Mouse (Mus musculus) MEL (cell line): ENCODE measurements at regions not wholly inside any gene's neighbourhood (a gene's known extent, or its start where the extent isn't known, plus 50 kb on each side); places are given as distances from the start of the nearest gene placed in this dataset.

Experiments
- DNase-seq: peaks from one replicate; pipeline ENCODE4 v3.0.0; 2011; ENCODE audit warnings: low read depth, low spot score
- H3K27ac ChIP-seq: 2 replicates; pipeline ENCODE4 v1.5.1; 2012; ENCODE audit warnings: low read depth, mild to moderate bottlenecking, control low read depth, low read length, moderate library complexity; ENCODE audit not compliant: control insufficient read depth
- H3K27me3 ChIP-seq, 2 experiments: fragments of 150-350 bp in 1 of 2; sonication (generic) in 1 of 2; 2 replicates each; pipeline ENCODE4 v1.6.1; 2012; ENCODE audit warnings: low read length in 2 of 2, mild to moderate bottlenecking in 2 of 2, improper control_type of control experiment in 1 of 2, moderate library complexity in 1 of 2; ENCODE audit not compliant: insufficient read depth in 2 of 2, control insufficient read depth in 1 of 2
- H3K36me3 ChIP-seq, 2 experiments: 2 replicates each; pipeline ENCODE4 v1.6.1; 2012 to 2014; ENCODE audit warnings: low read length in 2 of 2, improper control_type of control experiment in 1 of 2, inconsistent platforms in 1 of 2, mild to moderate bottlenecking in 1 of 2; ENCODE audit not compliant: insufficient read depth in 2 of 2, control insufficient read depth in 1 of 2
- H3K4me1 ChIP-seq, 2 experiments: fragments of 150-350 bp in 1 of 2; sonication (generic) in 1 of 2; 2 replicates each; pipeline ENCODE4 v1.6.1; 2012; ENCODE audit warnings: low read length in 2 of 2, improper control_type of control experiment in 1 of 2, mild to moderate bottlenecking in 1 of 2; ENCODE audit not compliant: insufficient read depth in 2 of 2, control insufficient read depth in 1 of 2
- H3K4me3 ChIP-seq, 2 experiments: fragments of 150-350 bp in 1 of 2; sonication (generic) in 1 of 2; 2 replicates each; pipeline ENCODE4 v1.5.1; 2012; ENCODE audit warnings: low read depth in 2 of 2, low read length in 2 of 2, mild to moderate bottlenecking in 2 of 2, moderate library complexity in 2 of 2, control low read depth in 1 of 2, improper control_type of control experiment in 1 of 2; ENCODE audit not compliant: control insufficient read depth in 1 of 2, insufficient read depth in 1 of 2
- H3K79me2 ChIP-seq: 2 replicates; pipeline ENCODE4 v1.6.1; 2012; ENCODE audit warnings: mild to moderate bottlenecking, low read length, moderate library complexity; ENCODE audit not compliant: control insufficient read depth, poor library complexity, insufficient read depth
- H3K9ac ChIP-seq: 2 replicates; pipeline ENCODE4 v1.6.1; 2012; ENCODE audit warnings: low read depth, mild to moderate bottlenecking, control low read depth, low read length, moderate library complexity; ENCODE audit not compliant: control insufficient read depth, poor library complexity, severe bottlenecking
- H3K9me3 ChIP-seq: fragments of 150-350 bp; sonication (generic); replicated peaks from 2 replicates; pipeline ENCODE4 v1.6.1; 2012; ENCODE audit warnings: mild to moderate bottlenecking, low read length, improper control_type of control experiment, moderate library complexity; ENCODE audit not compliant: insufficient read depth
- BHLHE40 ChIP-seq: IDR thresholded peaks from 2 replicates; pipeline ENCODE4 v1.6.1; 2012; ENCODE audit warnings: low read depth, mild to moderate bottlenecking, inconsistent platforms, low read length, improper control_type of control experiment, borderline replicate concordance
- CHD1 ChIP-seq: IDR thresholded peaks from 2 replicates; pipeline ENCODE4 v1.6.1; 2012; ENCODE audit warnings: low read depth, mild to moderate bottlenecking, inconsistent platforms, low read length, improper control_type of control experiment
- CHD2 ChIP-seq: IDR thresholded peaks from 2 replicates; pipeline ENCODE4 v1.6.1; 2011; ENCODE audit warnings: low read length, improper control_type of control experiment
- CTCF ChIP-seq, 3 experiments: IDR thresholded peaks in 2 of 3; conservative IDR thresholded peaks in 1 of 3; 2 replicates each; pipeline ENCODE4 v1.5.1; 2011 to 2012; ENCODE audit warnings: low read length in 3 of 3, low read depth in 2 of 3, mild to moderate bottlenecking in 2 of 3, improper control_type of control experiment in 1 of 3, inconsistent platforms in 1 of 3, mixed read lengths in 1 of 3, moderate library complexity in 1 of 3; ENCODE audit not compliant: control insufficient read depth in 1 of 3, insufficient read depth in 1 of 3, poor library complexity in 1 of 3, severe bottlenecking in 1 of 3
- E2F4 ChIP-seq: IDR thresholded peaks from 2 replicates; pipeline ENCODE4 v1.6.1; 2011; ENCODE audit warnings: low read depth, low read length, improper control_type of control experiment, borderline replicate concordance
- ELF1 ChIP-seq: IDR thresholded peaks from 2 replicates; pipeline ENCODE4 v1.6.1; 2014; ENCODE audit warnings: low read depth, mild to moderate bottlenecking, inconsistent platforms, low read length, improper control_type of control experiment, moderate library complexity
- EP300 ChIP-seq, 2 experiments: IDR thresholded peaks; 2 replicates each; pipeline ENCODE4 v1.6.1; 2011; ENCODE audit warnings: improper control_type of control experiment in 2 of 2, low read length in 2 of 2, low read depth in 1 of 2, mild to moderate bottlenecking in 1 of 2
- GABPA ChIP-seq: IDR thresholded peaks from 2 replicates; pipeline ENCODE4 v1.6.1; 2012; ENCODE audit warnings: low read depth, mild to moderate bottlenecking, inconsistent platforms, low read length, improper control_type of control experiment, moderate library complexity
- MAFK ChIP-seq: IDR thresholded peaks from 2 replicates; pipeline ENCODE4 v1.6.1; 2011; ENCODE audit warnings: low read depth, mild to moderate bottlenecking, low read length, improper control_type of control experiment, borderline replicate concordance
- MAX ChIP-seq: IDR thresholded peaks from 2 replicates; pipeline ENCODE4 v1.6.1; 2011; ENCODE audit warnings: low read length, improper control_type of control experiment
- MAZ ChIP-seq: IDR thresholded peaks from 2 replicates; pipeline ENCODE4 v1.6.1; 2012; ENCODE audit warnings: low read depth, mild to moderate bottlenecking, inconsistent platforms, low read length, improper control_type of control experiment
- MXI1 ChIP-seq: IDR thresholded peaks from 2 replicates; pipeline ENCODE4 v1.6.1; 2011; ENCODE audit warnings: mild to moderate bottlenecking, low read depth, low read length, improper control_type of control experiment
- MYC ChIP-seq: IDR thresholded peaks from 2 replicates; pipeline ENCODE4 v1.6.1; 2011; ENCODE audit warnings: low read depth, mild to moderate bottlenecking, low read length, improper control_type of control experiment, moderate library complexity
- RAD21 ChIP-seq: IDR thresholded peaks from 2 replicates; pipeline ENCODE4 v1.6.1; 2011; ENCODE audit warnings: mild to moderate bottlenecking, low read depth, low read length, improper control_type of control experiment
- SIN3A ChIP-seq: IDR thresholded peaks from 2 replicates; pipeline ENCODE4 v1.6.1; 2012; ENCODE audit warnings: low read length, improper control_type of control experiment, inconsistent platforms
- SMC3 ChIP-seq: IDR thresholded peaks from 2 replicates; pipeline ENCODE4 v1.6.1; 2011; ENCODE audit warnings: low read depth, low read length, improper control_type of control experiment
- TAL1 ChIP-seq: IDR thresholded peaks from 2 replicates; pipeline ENCODE4 v1.6.1; 2012; ENCODE audit warnings: mild to moderate bottlenecking, inconsistent platforms, low read length, moderate library complexity, mixed read lengths
- TCF12 ChIP-seq: IDR thresholded peaks from 2 replicates; pipeline ENCODE4 v1.6.1; 2014; ENCODE audit warnings: low read depth, mild to moderate bottlenecking, inconsistent platforms, low read length, improper control_type of control experiment, moderate library complexity
- USF1 ChIP-seq: IDR thresholded peaks from 2 replicates; pipeline ENCODE4 v1.6.1; 2014; ENCODE audit warnings: low read depth, mild to moderate bottlenecking, inconsistent platforms, low read length, improper control_type of control experiment, moderate library complexity
- ZKSCAN1 ChIP-seq: IDR thresholded peaks from 2 replicates; pipeline ENCODE4 v1.6.1; 2012; ENCODE audit warnings: low read depth, mild to moderate bottlenecking, inconsistent platforms, low read length, improper control_type of control experiment, moderate library complexity
- ZMIZ1 ChIP-seq: IDR thresholded peaks from 2 replicates; pipeline ENCODE4 v1.6.1; 2012; ENCODE audit warnings: low read depth, mild to moderate bottlenecking, inconsistent platforms, low read length, improper control_type of control experiment, moderate library complexity
- ZNF384 ChIP-seq: IDR thresholded peaks from 2 replicates; pipeline ENCODE4 v1.6.1; 2012; ENCODE audit warnings: low read depth, mild to moderate bottlenecking, inconsistent platforms, low read length, improper control_type of control experiment

GRCm38 (mm10) chr13:102319453-102319852 lies 373.9 kb upstream of the Cd180 start:
- DNase-seq: no peak
- no peaks in the 10 kb centered on the region for H3K4me1 ChIP-seq
- no peak for TF ChIP-seq MAFK
- TF ChIP-seq USF1: no peak
- TF ChIP-seq CHD1: no peak
- no peak for TF ChIP-seq SIN3A
- H3K4me3 ChIP-seq: no peak overlapping the region
- no peaks in the 10 kb centered on the region for H3K9me3 ChIP-seq
- no peak overlapping the region for H3K27ac ChIP-seq
- H3K79me2 ChIP-seq: no peaks in the 10 kb centered on the region
- H3K27me3 ChIP-seq: no peaks in the 10 kb centered on the region; a peak in 1 of 4 replicates
- no peaks in the 10 kb centered on the region for H3K36me3 ChIP-seq
- H3K9ac ChIP-seq: no peak overlapping the region

GRCm38 (mm10) chr13:102323876-102324275 lies 369.5 kb upstream of the Cd180 start:
- Histone ChIP-seq H3K9ac (no peak overlapping the region), H3K4me3 (no peak overlapping the region), H3K36me3 (no peaks in the 10 kb centered on the region), H3K4me1 (no peaks in the 10 kb centered on the region), H3K79me2 (no peaks in the 10 kb centered on the region), H3K27me3 (no peaks in the 10 kb centered on the region; a peak in 1 of 4 replicates), H3K9me3 (no peaks in the 10 kb centered on the region), H3K27ac (no peak overlapping the region)
- no peak for DNase-seq
- no peak for TF ChIP-seq ELF1
- TF ChIP-seq MYC: no peak
- no peak for TF ChIP-seq GABPA
- TF ChIP-seq CTCF (IDR thresholded peaks at IDR 0.05 in 2 of 3, conservative IDR thresholded peaks at IDR 0.05 in 1 of 3; ENCODE audit: control insufficient read depth in 1 of 3, insufficient read depth in 1 of 3, low read depth in 2 of 3, low read length in 3 of 3, poor library complexity in 1 of 3, severe bottlenecking in 1 of 3): no peak
- TF ChIP-seq TAL1: no peak
- TF ChIP-seq RAD21: no peak
- TF ChIP-seq BHLHE40: no peak
- TF ChIP-seq ZNF384: no peak
- TF ChIP-seq MAX: no peak
- no peak for TF ChIP-seq SMC3
- no peak for TF ChIP-seq EP300 (IDR thresholded peaks at IDR 0.05; ENCODE audit: low read depth in 1 of 2, low read length in 2 of 2)
- no peak for TF ChIP-seq TCF12
- TF ChIP-seq MAFK: no peak
- no peak for TF ChIP-seq SIN3A
- no peak for TF ChIP-seq MAZ
- TF ChIP-seq MXI1: no peak
- no peak for TF ChIP-seq E2F4
- no peak for TF ChIP-seq ZMIZ1
- no peak for TF ChIP-seq ZKSCAN1
- no peak for TF ChIP-seq CHD2
